Mouse (Mus musculus) ovary, postnatal 10 days (tissue): Measurements from ENCODE around the gene Gdf15.

Experiments used
- DNase-seq: peaks from one replicate; pipeline ENCODE4 v3.0.0; 2022; ENCODE audit warnings: low spot score

Gene Gdf15

GRCm38 (mm10) chr8:70632346-70632892 is at the start of gene Gdf15:
Gene Gdf15 (minus strand): TSS chr8:70632456.
- DNase-seq: no peak

- no peak for DNase-seq
Measured at GRCm38 (mm10) chr8:70681410-70681809, 49.2 kb upstream of the Gdf15 start.

GRCm38 (mm10) chr8:70680039-70680438 is 47.8 kb upstream of the Gdf15 start:
- no peak for DNase-seq

DNA sequence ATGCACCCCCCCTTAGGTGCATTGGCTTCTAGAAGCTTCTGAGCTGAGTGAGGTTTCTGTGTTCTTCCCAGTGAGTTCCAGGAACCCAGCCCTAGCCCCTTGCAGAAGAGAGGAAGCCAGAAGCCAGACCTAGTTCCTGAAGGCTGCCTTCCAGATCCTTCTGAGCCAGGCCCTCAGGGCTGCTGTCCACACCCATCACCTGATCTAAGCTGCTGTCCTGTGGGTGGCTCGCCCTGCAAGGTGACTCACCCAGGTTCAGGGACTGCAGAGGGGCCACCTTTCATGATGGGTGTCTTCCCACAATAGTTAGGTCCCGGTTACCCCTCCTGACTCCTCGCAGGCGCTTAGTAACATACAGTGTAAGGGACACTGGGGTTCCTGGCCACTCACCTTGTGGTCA is 47.1 kb upstream of the Gdf15 start:
- no peak for DNase-seq

DNA sequence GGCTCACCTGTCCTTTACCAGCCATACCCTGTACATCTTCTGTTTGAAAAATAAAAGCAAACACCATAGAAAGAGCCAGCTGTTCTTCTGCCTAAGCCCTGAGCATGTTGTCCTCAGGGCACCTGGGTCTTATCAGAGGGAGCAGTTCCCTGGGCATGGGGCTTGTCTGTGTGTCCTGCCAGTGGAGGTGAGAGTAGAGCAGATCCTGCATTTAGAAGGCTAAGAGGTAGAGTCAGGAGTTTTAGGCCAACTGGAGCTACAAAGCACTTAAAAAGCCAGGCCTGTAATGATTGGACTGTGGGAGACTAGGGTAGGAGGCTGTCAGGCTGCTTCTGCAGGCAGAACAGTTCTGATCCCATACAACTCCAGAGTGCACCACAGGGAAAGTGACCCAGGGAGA is 46.4 kb upstream of the Gdf15 start:
- no peak for DNase-seq

GRCm38 (mm10) chr8:70677451-70678080 is 45.3 kb upstream of the Gdf15 start:
- no peak for DNase-seq

GRCm38 (mm10) chr8:70675336-70675735 is 43.1 kb upstream of the Gdf15 start:
- no peak for DNase-seq

DNA sequence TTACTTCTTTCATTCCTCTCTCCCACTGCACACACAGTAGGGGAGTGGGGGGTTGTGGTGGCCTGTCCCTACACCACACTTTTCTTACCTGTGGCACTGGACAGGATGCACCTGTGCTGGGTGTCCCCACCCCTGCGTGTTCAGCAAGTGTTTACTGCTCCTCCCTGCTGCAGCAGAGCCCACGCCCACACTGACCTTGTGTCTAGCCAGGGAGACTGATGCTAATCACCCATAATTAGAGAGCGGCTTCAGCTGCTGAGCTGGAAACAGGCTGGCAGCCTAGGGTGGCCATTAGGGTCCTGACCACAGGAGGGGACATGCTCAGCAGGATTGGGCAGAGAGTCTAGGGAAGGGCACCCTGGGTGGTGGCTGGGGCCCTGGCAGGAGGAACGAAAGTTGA is 42.5 kb upstream of the Gdf15 start:
- DNase-seq: no peak

- DNase-seq: no peak
Measured at GRCm38 (mm10) chr8:70674109-70674508, 41.9 kb upstream of the Gdf15 start.

- DNase-seq: peak; percentile 96
Measured at GRCm38 (mm10) chr8:70673079-70673856, 41.0 kb upstream of the Gdf15 start, which contains the start of gene Lsm4. Gene Lsm4 (plus strand): TSS chr8:70673248.

- DNase-seq: no peak
Measured at GRCm38 (mm10) chr8:70672325-70673078, 40.2 kb upstream of the Gdf15 start.

DNA sequence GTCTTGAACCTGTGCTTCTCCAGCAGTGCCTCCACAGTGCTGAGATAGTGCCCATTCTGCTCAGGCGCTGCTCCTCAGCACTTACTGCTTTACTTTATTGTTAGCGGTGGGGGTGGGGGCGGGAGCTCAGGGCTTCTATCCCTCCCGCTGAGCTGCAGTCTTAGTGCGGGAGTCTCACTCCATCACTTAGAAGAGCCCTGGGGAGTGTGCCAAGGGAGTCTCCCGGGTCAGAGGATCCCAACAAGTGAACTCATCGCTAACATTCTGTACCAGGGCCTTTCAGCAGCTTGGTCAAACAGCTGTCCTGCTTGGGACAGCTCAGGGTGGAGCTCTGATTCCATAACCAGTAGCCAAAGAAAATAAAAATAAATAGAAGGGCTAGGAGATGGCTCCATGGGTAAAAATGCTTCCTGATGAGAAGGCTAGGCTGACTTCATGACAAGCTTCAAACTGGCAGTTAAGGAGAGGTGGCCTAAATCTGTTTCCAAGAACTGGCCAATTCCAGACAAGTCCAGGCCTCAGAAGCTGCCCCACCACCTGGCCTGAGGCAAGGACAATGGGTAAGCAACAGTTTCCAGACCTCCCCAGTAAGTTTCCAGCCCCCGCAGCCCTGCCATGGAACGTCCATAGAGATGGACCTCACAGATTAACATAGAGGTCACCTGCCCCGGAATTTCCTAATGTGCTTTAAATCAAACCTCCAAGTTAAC is 39.5 kb upstream of the Gdf15 start:
- DNase-seq: no peak

- DNase-seq: no peak
Measured at GRCm38 (mm10) chr8:70667071-70667470, 34.8 kb upstream of the Gdf15 start.

GRCm38 (mm10) chr8:70665599-70665998 is 33.3 kb upstream of the Gdf15 start:
- DNase-seq: no peak

- no peak for DNase-seq
Measured at GRCm38 (mm10) chr8:70664631-70665030, 32.4 kb upstream of the Gdf15 start.

GRCm38 (mm10) chr8:70663691-70664090 is 31.4 kb upstream of the Gdf15 start:
- DNase-seq: no peak

DNA sequence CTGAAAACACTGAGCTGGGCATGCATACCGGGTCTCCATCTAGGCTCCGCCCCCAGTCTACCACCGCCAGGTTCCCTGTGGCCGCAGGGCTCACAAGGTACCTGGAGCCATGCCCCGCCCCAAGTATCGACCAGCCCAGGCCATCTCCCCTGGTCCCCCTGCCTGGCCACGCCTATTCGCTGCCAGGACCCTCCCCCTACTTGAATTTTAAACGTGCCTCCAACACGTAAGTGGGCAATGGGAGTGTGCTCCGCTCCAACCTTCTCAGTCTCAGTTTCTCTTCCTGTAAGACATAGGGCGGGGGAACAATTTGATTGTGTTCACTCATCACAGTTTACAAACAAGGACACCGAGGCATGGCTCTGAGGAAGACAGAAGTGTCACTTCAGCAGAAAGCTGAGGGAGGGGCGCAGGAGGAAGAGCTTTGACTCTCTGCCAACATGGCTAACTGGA is 28.0 kb upstream of the Gdf15 start, which contains the start of gene Pgpep1:
Pgpep1 (minus strand) TSS at position 116 of the 453 bp plus-strand sequence.
- no peak for DNase-seq

GRCm38 (mm10) chr8:70659604-70660272 is 27.5 kb upstream of the Gdf15 start:
- DNase-seq: peak; percentile 90

GRCm38 (mm10) chr8:70658897-70659603 is 26.8 kb upstream of the Gdf15 start:
- DNase-seq: peak; percentile 51

DNA sequence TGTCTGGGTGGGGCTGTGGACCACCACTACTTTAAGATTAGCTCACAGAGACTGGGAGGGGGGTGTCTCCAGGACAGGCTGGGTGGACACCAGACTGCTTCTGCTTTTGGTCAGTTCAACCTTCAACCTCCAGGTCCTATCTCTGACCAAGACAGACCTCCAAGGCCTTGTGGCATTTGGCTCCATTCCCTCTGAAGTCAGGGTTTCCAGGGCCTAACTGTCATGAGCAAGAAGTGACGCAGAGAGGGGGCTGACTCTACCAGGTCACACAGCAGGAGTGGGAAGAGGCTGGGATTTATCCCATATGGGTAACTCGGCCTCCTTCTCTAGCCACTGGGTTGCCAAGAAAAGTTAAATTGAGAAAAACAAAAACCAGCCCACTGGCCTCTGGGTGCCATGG is 25.5 kb upstream of the Gdf15 start:
- no peak for DNase-seq
